Mouse (Mus musculus) kidney, postnatal 14 days (tissue): Measurements from ENCODE around the gene Gm7970.
A peak's percentile ranks its signal among the peaks of the same experiment; 100 is the strongest.
"Not testable (repeated sequence)": the region's sequence is repeated elsewhere in the genome, so short reads cannot be mapped to it uniquely, and the experiment has no call there.

Experiments used
- DNase-seq: peaks from one replicate; pipeline ENCODE4 v3.0.0; 2022; ENCODE audit warnings: mixed read lengths

The Gm7970 gene

DNA sequence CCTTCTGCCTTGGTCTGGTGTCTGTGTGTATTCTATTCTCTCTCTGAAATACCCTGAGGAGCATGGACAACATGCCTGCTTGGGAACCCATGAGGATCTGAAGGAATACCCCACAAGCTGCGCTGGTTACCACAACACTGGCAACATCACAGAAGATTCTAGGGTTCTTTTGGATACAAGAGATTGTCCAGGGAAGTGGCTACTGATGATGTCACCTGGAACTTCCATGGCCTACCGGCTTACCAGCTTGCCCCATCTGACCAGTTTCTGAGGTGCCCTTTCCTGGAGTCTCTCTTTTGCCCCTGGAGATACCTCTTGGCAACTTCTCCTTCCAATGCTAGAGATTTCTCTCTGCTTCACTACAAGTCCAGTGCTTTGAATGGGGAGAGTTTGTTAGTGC is at the start of gene Gm7970:
Gm7970 (minus strand) TSS at position 101 of the 400 bp plus-strand sequence.
- DNase-seq, result not testable (repeated sequence)

DNA sequence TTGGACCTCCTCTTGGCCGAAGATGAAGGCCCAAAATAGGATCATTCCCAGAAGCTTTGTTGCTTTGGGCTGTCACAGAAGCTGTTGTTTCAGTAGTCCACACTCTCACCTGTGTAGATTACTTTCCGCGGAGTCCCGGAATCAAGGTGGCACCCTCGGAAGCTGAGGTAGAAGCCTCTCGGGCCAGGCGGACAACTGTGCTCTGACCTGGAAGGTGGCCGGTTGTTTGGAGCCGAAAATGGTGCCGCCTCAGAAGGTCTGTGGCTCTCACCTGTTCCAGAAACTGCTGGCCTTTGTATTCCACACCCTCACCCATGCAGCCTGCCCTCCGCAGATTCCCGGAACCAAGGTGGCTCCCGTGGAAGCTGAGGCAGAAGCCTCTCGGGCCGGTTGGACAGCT is 45.6 kb upstream of the Gm7970 start:
- not testable (repeated sequence) for DNase-seq

DNA sequence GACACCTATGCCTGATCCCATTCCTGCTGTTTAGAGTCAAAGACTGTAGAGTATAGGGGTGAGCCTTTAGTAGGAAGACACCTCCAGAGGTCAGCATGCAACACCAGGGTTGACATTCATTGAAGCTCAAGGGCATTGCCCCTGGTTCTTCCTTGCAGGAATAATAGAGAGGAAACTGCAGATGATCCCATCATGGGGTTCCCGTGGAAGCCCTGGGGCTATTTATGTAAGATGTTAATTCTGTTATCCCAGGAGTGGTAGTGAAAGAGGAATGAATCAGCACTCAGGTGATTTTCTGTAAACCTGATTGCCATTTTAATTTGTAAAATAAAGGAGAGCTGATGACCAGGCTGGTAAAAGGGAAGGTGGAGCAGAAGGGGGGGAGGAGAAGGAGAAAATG is 31.0 kb upstream of the Gm7970 start:
- DNase-seq, result not testable (repeated sequence)

DNA sequence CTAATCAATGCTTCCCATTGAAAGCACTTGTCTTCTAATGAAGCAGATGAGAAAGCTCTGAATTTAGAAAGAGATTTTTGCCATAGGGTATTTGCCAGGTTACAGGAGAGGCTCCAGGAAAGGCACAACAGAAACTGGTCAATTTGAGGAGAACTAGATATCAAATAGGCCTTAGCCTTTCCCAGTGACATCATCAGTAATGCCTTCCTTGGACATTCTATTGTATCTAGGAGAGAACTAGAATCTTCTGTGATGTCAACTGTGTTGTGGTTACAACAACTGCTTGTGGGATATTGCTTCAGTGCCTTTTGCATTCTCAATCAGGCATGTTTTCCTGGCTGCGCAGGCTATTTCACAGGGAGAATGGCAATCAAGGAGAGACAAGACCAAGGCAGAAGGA is 17.5 kb upstream of the Gm7970 start, which contains the start of gene 1700049E17Rik2:
1700049E17Rik2 (plus strand) TSS at position 301 of the 400 bp plus-strand sequence.
- not testable (repeated sequence) for DNase-seq

DNA sequence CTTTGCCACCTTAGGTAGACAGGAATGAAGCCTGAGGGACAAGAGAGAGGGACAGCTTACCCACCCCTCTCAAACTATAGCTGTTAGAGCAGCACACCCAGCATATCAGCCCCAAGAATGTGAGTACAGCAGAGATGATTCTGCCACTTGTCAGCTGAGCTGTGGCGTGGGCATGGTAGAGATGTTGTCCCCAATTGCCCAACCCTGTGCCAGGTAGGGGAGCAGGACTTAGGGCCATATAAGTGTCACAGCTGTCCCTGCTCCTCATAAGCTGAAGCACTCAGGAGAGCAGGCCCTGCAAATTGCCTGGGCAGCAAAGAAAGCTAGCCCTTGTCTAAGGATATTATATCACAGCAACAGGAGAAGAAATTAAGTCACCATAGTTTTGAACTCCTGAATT is 30.7 kb downstream of the Gm7970 start:
- not testable (repeated sequence) for DNase-seq

DNA sequence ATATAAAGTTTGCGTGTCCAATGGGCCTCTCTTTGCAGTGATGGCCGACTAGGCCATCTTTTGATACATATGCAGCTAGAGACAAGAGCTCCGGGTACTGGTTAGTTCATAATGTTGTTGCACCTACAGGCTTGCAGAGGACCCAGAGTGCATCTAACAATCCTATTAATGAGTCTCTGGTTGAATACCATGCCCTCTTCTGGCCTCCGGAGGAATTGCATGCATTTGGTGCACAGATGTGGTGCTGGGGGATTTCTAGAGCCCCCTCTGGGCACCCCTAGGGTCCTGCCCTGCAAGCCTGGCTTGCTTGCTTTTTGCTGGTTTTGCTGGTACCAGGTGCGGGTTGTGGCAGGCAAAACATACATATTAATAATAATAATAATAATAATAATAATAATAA is 34.7 kb downstream of the Gm7970 start:
- DNase-seq, result peak; percentile 2
